Mouse (Mus musculus): ENCODE results near the gene Crybb1.
A peak's percentile ranks its signal among the peaks of the same experiment; 100 is the strongest.

Crybb1 gene

DNA sequence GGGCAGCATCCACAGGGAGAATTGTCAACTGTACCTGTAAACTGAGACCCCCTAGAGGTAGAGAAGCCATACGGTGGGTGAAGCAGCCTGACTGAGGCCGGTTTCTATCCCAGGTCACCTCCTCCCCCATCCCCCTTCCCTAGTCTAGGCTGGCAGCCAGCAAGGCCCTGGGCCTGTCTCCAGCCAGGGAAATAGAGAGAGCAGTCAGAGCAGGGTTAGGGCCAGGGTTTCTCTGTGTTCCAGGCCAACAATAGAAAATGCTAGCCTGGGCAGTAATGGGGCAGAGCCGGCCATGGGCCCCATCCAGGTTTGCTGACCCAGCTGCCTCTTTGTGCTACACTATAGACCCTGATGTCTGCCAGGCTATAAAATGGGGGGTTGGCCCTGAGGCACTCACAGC lies at the start of gene Crybb1:
Gene Crybb1, plus strand, starts transcription at position 390 of the 400 bp plus-strand sequence.
- DNase-seq (ENCODE audit: low spot score) = no peak

DNA sequence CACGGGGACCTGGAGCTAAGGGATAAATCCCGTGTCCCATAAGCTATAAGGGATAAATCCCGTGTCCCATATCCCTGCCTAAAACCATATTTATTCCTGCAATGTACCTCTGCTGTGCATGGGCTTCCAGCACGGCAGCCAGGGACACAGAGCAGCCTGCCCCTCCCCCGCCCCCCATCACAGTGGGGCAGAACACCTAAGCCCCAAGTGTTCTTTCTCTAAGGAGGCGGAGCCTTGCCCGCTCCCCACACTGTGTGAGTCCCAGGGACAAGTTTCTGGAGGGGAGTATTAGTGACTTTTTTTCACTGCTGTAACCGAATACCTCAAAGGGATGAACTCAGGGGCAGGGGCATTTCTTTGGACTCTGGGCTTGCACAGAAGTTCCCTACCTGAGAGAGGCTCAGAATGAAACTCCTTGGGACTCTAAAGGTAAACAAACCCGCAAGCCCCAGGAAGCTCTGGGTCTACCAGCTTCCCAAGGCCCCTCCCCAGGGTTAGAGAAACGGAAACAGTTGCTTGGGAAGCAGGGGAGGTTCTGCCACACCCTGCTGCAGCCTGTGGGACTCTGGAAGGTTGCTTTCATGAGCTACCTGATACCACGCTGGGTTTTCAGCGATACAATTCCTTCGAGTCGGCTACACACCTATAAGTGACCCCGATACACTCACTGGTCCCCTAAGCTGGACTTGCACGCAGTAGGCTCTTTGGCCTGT lies 48.9 kb upstream of the Crybb1 start:
- no peak for DNase-seq (ENCODE audit: low spot score)

DNA sequence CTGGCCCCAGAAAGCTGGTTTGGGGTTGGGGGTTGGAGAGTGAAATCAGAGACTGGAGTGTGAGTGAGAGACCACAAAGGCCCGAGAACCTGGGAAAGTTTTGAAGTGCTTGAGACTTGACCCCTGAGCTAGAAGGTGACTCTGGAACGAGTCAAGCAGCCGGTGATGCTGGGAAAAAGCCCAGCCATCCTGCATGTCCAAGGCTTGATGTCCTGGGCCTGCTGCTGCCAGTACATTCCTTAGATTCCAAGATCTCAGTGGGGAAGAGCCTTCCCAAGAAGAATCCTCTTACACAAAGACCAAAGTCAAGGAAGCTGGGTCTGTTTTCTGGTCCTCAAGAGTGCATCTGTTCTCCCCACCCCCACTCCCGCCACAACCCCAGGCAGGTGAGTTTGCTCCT lies 47.3 kb upstream of the Crybb1 start:
- no peak for DNase-seq (ENCODE audit: low spot score)

DNA sequence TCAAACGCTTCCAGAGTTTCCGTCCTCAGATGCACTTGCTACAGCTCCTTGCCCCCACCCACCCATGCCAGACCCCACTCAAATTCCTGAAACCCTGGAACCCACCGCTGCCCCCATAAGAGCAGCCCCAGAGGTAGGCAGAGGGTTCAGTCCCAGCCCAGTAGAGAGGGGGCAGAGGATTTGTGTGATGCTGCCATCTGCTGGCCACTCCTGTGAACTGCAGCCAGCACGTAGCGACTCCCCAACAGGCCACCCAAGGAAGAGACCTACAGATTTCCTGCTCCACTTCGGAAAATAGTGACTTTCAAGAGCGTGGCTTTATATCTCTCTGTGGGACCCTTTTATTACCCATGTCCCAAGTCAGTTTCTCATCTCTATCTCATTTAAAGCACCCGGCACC lies 45.5 kb upstream of the Crybb1 start:
- peak; percentile 46 for DNase-seq (ENCODE audit: low spot score)

DNA sequence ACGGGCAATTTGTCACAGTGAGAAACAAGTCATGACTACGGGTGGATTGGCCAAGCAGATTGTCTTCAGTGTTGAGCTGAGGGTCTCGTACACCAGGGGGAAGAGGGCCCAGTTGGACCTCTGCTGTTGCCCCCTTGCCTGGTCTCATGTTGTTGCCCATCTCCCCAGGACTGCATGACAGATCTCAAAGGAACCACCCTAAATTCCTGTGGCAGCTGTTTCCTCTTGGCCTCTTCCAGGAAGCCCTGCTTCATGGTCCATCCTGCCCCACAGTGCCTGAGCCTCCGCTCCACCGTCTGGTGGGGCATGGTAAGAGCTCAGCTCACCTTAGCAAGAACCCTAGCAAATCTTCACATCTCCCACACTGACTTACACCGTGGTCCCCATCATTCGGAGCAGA lies 43.7 kb upstream of the Crybb1 start:
- DNase-seq (ENCODE audit: low spot score) = no peak

DNA sequence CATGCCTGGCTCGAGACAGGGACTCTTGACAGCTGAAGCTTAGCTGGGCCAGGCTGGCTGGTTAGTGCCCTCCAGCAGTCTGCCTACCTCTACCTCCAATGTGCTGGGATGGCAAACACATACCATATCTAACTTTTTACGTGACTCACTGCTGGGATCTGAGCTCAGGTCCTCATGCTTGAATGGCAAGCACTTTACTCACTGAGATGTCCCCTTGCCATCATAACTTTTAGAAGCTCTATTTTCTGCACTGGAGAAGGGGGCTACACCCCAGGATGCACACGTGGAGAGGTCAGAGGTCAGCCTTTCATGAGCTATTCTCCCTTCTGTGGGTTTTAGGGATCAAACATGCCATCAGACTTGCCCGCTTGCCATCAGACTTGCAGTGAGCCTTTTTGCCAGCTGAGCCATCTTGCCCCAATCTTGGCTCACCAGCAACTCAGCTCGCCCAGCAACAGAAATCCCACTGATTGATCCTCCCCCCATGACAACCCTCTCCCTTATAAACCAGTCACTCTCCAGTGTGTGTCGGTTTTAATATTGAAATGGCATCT lies 42.8 kb upstream of the Crybb1 start:
- no peak for DNase-seq (ENCODE audit: low spot score)

DNA sequence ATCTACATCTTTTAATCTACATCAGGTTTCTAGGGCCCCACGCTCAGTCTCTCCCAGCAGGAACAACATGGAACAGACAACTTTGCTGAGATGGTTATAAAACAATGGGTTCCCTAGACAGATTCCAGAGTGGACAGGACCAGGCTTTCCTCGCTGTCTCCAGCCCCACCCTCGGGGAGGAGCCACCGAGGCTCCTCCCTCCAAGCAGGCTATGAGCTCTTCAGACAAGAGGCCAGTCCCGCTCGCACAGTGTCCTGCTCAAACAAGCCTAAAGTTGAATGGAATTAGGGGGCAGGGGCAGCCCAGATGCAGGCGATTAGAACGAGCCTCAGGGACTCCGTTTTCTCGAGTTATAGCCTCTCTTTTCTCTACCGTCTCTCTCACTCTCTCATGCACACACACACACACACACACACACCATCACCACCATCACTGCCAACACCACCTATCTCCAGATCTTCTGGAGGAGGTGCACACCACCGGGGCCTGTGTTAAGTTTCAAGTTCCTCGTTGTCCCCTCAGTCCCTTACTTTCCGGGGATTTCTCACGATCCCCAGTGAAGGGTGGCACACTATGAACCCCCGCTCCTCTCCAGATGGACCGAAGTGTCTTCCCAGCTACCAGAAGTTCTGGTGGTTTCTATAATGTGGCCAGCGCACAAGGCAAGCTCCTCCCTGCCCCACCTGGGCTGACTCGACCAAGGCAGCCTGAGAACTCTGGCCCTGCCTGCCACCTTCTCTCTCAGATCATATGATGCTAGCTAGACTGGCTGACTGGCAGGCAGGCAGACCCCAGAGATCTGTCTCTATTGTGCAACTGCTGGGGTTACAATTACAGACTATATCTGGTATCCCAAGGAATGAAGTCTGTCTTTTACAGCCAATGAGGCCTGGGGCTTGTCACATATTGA lies 42.0 kb upstream of the Crybb1 start:
- no peak for DNase-seq (ENCODE audit: low spot score)

DNA sequence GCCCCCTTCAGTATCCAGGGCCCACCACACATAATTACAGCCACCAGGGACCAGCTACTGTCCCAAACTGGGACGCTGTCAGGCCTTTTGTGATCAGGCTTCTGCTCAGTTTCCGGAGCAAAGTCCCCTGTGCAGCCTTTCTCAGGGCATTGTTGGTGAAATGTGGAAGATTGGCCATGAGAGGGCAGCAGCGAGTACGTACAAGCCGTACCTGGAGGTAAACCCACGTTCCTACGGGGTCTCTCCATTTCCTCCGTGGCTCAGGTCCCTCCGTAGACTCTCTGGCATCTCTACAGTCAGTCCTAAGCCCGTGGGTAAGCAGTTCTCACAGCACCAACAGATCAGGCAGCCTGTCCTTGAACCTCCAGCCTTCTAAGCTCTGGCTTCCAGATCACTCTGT lies 41.2 kb upstream of the Crybb1 start:
- peak; percentile 26 for DNase-seq (ENCODE audit: low spot score)

DNA sequence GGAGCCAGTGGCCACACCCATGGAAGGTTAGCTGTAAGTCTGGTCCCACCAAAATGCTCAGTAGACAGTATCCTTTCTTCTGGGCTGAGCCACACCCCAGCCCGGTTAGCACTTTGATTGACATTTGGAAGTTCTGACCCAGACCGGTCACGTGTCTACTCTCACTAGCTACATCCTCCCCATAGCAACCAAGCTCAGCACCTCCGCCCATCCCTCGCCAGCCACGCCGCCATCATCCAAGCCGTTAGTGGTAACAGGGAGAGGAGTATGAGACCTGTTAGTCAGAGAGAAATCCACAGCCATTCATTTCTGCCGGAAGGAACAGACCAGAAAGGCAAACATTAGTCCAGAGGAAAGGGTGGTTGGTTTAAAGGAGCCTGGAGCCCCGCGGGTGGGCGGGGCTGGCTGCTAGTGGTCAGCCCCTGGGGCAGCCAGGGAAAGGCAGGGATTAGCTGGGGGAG lies 40.3 kb upstream of the Crybb1 start:
- DNase-seq (ENCODE audit: low spot score) = no peak

DNA sequence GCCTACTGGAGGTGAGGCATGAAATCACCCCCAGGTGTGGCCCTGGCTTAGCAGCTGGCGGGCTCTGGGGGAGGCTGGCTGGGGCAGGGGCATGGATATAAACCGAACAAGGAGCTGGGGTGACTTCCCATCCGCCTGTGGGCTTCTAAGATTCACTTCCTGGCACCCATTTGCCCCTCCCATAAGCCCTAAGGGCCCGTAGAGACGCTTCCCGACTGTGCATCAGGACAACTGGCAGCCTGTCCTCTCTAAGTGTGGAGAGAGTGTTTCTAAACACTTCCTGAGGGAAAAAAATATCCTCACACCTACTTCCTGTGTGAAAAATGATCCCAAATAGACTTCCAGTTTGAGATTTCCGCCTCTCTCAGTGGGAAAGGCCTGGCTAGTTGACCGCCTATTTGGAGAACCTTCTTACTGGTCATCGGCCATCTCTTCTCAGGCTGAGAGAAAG lies 39.8 kb upstream of the Crybb1 start:
- no peak for DNase-seq (ENCODE audit: low spot score)

DNA sequence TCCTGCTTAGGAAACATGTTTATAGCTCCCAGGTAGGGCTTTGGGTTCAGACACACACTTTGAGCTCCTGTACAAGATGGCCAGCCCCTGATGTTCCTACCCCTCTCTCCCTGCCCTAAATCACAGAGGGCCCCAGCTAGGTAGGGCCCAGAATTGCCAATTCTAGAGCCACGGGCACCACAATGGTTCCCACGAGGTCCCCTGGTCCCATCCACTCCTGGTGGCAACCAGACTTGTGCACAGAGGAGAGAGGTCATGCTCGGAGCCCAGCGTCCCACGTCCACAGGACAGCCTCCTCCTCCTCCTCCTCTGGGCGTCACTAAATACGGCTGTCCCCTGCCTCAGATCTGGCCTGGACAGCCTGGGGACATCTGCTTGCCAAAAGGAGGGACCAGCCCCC lies 39.3 kb upstream of the Crybb1 start:
- no peak for DNase-seq (ENCODE audit: low spot score)

DNA sequence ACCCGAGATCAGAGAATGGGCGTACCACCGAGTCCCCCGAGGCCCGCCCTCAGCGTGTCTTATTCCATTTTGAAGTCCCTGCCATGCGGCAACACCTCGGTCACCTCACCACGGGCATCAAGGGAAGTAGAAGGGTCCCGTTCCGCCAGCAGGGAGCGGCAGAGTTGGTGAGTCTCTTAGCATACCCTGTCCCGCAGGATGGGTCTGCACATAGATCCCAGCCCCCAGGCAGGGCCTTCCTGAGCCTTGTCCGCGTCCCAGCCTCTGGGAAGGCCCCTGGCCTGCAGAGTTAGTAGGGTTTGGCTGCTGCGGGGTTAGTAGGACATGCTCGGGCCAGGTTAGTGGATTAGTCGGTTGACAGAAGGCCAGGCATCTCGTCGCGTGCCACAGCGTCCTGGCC lies 38.6 kb upstream of the Crybb1 start:
- no peak for DNase-seq (ENCODE audit: low spot score)

DNA sequence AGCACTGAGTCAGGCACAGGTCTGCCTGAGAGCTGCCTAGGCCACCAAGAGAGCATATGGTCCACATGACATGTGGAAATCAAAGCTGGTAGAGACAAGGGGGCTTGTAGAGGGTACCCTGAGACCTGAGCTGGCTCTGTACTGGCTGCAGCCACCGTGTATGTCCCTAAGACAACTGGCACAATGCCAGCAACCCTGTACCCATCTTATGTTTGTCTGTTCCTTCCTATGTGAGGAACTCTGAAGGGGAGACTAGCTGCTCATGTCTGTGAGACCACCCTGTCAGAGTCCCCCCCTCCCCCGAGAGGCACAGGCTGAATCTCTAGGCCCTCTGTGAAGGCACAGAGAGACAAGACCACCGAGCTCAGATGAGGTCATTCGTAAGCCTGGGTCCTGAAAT lies 36.9 kb upstream of the Crybb1 start:
- no peak for DNase-seq (ENCODE audit: low spot score)

DNA sequence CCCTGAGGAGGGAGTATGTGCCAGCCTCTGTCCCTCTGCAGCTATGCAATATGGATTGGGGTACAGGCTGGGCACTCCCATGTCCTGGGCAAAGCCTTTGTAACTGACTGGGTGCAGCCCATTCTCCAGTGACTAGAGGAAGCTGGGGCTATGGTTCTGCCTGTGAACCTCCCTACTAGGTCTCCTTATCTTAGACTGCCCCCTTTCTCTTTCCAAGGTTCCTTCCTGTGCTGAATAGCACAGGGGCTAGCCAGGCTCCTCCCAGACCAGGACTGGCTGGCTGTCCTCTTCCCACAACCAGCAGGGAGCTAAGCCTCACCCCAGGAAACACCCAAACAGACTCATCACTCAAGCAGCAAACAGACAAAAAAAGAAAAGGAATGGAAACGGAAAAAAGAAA lies 36.2 kb upstream of the Crybb1 start:
- DNase-seq (ENCODE audit: low spot score) = no peak

DNA sequence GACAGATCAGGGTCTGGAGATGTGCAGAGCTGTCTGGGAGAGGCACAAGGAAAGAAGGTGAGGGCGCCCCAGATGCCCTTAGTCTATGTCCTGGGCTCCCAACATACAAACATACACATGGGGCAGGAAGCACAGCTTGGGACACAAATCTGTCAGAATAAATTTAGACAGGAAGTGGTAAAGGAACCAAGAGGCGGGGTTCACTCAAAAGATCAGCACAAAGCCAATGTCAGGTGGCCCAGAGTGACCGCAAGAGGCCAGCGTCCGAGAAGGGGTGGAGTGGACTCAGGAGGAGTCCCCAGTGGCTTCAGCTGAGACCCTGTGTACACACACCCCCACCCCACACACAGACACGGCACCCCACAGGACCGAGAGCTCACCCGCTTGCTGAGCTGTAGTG lies 35.4 kb upstream of the Crybb1 start:
- DNase-seq (ENCODE audit: low spot score) = no peak

DNA sequence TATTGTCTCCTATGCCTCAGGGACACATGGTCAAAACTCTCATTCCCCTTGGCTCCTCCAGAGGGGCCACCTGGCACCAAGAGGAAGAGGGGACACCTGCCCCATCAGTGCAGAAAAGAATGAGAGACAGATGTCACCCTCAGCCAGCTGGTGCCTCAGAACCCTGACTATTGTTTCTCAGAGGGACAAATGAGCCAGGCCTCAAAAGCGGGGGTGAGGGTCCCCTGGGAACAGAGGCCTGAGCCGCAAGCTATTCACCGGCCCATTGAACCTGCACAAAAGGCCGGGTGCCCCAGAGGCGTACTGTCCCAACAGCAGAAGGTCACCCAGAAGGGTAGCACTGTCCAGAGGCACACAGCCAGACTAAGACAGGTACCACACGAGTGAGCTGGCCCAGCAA lies 30.0 kb upstream of the Crybb1 start:
- no peak for DNase-seq (ENCODE audit: low spot score)

DNA sequence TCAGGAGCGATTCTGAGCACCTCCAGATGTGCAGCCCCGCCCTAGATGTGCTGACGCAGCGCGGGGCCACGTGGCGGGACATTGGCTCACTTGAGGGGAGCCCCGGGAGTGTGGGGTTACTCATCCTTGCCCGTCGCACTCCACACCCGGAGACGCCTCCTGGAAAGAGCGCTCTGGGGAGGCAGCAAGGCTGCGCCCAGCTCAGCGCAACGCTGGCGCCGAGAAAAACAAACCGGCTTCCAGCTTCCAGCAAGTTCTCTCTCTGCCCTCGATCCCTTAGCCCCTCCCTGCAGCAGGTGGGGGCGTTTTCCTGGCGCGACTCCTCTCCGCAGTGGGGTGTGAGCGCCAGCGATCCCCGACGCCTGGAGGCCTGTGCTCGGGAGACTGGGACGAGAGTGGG lies 28.3 kb upstream of the Crybb1 start:
- peak; percentile 18 for DNase-seq (ENCODE audit: low spot score)

DNA sequence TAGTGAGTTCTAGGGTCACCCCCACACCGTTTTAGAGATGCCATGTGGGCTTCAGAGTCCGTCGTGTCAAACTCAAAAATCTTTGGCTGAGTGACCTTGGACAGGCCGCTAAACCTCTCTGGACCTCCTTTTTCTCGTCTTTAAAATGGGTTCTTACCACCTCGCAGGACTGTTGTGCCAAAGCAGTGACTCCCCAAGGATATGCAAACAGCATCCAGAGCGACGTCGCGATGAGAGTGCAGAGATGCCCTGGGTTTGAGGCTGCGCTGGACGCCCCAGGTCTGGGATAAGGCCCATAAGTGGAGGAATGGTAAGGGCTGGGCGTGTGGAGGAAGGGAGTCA lies 27.7 kb upstream of the Crybb1 start:
- DNase-seq (ENCODE audit: low spot score) = no peak

DNA sequence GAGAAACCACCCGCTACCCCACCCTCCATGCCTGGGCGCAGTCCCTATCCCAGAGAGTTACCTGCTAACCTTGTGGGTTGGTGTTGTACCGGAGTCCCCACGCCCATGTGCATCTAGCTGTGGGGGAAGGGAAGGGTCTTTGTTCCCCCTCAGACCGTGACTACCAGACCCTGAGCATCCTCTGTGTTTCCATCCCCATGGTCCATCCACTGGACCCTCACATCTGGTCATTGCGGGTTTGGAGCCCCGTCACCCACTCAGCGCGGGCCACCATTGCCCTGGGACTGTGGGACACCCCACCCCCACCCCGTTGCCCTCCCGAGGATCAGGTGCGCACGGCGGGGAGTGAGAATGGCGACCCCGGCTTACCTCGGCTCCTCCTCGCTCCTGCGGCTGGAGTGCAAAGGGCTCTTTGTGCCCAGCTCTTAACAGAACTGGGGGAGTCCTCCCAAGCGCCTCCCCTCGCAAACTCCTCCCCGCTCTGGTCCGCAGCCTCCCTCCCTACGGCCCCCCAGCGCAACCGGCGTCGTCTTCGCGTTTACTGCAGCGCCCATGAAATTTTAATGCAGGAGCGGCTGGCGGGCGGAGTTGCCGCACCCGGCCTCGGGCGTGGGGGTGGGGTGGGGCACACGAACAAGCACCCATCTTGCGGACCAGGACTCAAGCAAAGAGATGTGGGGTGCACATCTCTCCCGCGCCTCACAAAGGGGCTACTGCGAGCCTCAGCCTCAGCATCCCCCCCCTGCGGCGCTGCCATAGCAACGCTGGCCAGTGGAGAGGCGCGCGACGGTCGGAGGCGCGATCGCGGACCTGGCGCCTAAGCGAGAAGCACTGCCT lies 27.2 kb upstream of the Crybb1 start:
- DNase-seq (ENCODE audit: low spot score) = no peak

DNA sequence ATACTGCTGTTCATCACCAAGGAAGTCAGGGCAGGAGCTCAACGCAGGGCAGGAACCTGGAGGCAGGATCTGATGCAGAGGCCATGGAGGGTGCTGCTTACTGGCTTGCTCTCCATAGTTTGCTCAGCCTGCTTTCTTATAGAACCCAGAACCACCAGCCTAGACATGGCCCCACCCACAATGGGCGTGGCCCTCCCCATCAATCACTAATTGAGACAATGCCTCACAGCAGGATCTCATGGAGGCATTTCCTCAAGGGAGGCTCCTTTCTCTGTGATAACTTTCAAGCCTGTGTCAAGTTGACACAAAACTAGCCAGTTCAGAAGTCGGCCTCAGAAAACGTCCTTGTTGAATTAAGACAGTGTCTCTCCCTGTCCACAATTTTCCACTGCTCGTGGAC lies 19.8 kb upstream of the Crybb1 start:
- no peak for DNase-seq (ENCODE audit: low spot score)

DNA sequence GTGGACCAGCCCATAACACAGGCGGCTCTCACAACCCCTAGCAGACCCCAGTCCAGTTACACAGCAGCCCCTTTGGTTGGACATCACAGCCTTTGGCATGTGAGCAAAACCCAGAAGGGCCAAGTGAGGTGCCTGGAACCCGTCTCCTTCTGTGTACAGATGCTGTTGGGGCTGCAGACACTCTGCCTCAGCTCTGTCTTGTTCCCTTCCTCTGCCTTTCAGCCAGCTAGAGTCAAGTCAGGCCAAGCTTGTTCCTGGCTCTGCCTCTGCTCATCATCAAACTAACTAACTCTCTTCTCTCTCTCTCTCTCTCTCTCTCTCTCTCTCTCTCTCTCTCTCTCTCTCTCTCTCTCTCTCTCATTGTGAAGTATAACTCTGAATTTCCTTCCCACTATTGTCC lies 19.0 kb upstream of the Crybb1 start:
- DNase-seq (ENCODE audit: low spot score) = no peak

DNA sequence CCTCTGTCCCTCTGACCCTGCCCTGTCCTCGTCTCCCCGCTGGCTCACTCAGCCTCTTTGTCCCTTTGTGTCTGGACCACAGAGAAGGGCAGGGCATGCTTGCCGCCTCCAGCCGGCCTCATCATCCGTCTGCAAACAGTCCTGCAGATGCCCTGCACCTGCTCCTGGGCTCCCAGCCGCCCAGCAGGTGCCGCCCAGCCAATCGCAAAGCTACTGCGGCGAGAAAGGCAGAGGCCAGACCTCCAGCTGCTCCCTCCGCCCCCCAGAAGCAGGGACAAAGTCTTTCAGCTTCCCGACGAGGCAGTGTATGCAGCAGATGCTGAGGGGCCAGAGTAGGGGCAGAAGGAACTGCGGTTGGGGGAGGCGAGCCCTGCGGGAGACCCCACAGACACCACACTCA lies 18.2 kb upstream of the Crybb1 start:
- no peak for DNase-seq (ENCODE audit: low spot score)

Data from urinary bladder, postnatal 25 days (tissue).